Mouse (Mus musculus): Measurements from ENCODE around the gene Pdcd1lg2. TPM values are rescaled to one million over a fixed set of nuclear protein-coding genes. Genes with fewer than 3 reads are reported as not detected.

Gene Pdcd1lg2
- polyA plus RNA-seq, 1 experiment from 2014 or later = not detected

GRCm38 (mm10) chr19:29384994-29385393 is 25.7 kb upstream of the Pdcd1lg2 start:
- Histone ChIP-seq H3K9ac (no peak overlapping the region), H3K4me3 (no peak overlapping the region), H3K27ac (replicated peaks) (no peak overlapping the region), H3K4me1 (no peaks in the 10 kb centered on the region), H3K36me3 (no peaks in the 10 kb centered on the region), H3K4me2 (no peak overlapping the region), H3K27me3 (replicated peaks) (no peaks in the 10 kb centered on the region), H3K9me3 (no peaks in the 10 kb centered on the region)
- 71% methylated on average over 6 of the region's 6 CpGs for WGBS
- ATAC-seq (ENCODE audit: extremely low read depth, insufficient number of reproducible peaks, low FRiP score, low TSS enrichment) = no peak

- Histone ChIP-seq H3K27me3 (replicated peaks) (no peaks in the 10 kb centered on the region), H3K9ac (no peak overlapping the region), H3K9me3 (no peaks in the 10 kb centered on the region), H3K4me2 (no peak overlapping the region), H3K4me1 (no peaks in the 10 kb centered on the region), H3K4me3 (no peak overlapping the region), H3K36me3 (no peaks in the 10 kb centered on the region), H3K27ac (replicated peaks) (no peak overlapping the region)
- 74% methylated on average over 4 of the region's 4 CpGs for WGBS
- ATAC-seq (ENCODE audit: extremely low read depth, insufficient number of reproducible peaks, low FRiP score, low TSS enrichment) = no peak
Measured at GRCm38 (mm10) chr19:29385822-29386221, 24.9 kb upstream of the Pdcd1lg2 start.

- no peaks in the 10 kb centered on the region for H3K36me3 ChIP-seq
- H3K9me3 ChIP-seq = no peaks in the 10 kb centered on the region
- H3K27ac ChIP-seq (replicated peaks) = no peak overlapping the region
- no peaks in the 10 kb centered on the region for H3K4me1 ChIP-seq
- H3K9ac ChIP-seq = no peak overlapping the region
- 72% methylated on average over 1 of the region's 1 CpGs for WGBS
- no peak for ATAC-seq (ENCODE audit: extremely low read depth, insufficient number of reproducible peaks, low FRiP score, low TSS enrichment)
- no peaks in the 10 kb centered on the region for H3K27me3 ChIP-seq (replicated peaks)
- no peak overlapping the region for H3K4me2 ChIP-seq
- H3K4me3 ChIP-seq = no peak overlapping the region
Measured at GRCm38 (mm10) chr19:29388818-29389217, 21.9 kb upstream of the Pdcd1lg2 start.

- no peak for ATAC-seq (ENCODE audit: extremely low read depth, insufficient number of reproducible peaks, low FRiP score, low TSS enrichment)
- Histone ChIP-seq H3K4me2 (no peak overlapping the region), H3K4me3 (no peak overlapping the region), H3K9ac (no peak overlapping the region), H3K36me3 (no peaks in the 10 kb centered on the region), H3K27me3 (replicated peaks) (no peaks in the 10 kb centered on the region), H3K9me3 (no peaks in the 10 kb centered on the region), H3K4me1 (no peaks in the 10 kb centered on the region), H3K27ac (replicated peaks) (no peak overlapping the region)
- WGBS = 51% methylated on average over 5 of the region's 5 CpGs
Measured at GRCm38 (mm10) chr19:29390483-29390882, 20.2 kb upstream of the Pdcd1lg2 start.

- no peaks in the 10 kb centered on the region for H3K9me3 ChIP-seq
- no peak overlapping the region for H3K4me2 ChIP-seq
- H3K4me1 ChIP-seq = no peaks in the 10 kb centered on the region
- H3K36me3 ChIP-seq = no peaks in the 10 kb centered on the region
- no peak overlapping the region for H3K27ac ChIP-seq (replicated peaks)
- no peak for ATAC-seq (ENCODE audit: extremely low read depth, insufficient number of reproducible peaks, low FRiP score, low TSS enrichment)
- H3K4me3 ChIP-seq = no peak overlapping the region
- no peak overlapping the region for H3K9ac ChIP-seq
- H3K27me3 ChIP-seq (replicated peaks) = no peaks in the 10 kb centered on the region
- WGBS = 59% methylated on average over 4 of the region's 4 CpGs
Measured at GRCm38 (mm10) chr19:29391279-29391678, 19.4 kb upstream of the Pdcd1lg2 start.

- ATAC-seq (ENCODE audit: extremely low read depth, insufficient number of reproducible peaks, low FRiP score, low TSS enrichment) = no peak
Measured at GRCm38 (mm10) chr19:29393333-29393732, 17.4 kb upstream of the Pdcd1lg2 start.

GRCm38 (mm10) chr19:29394721-29395120 is 16.0 kb upstream of the Pdcd1lg2 start:
- Histone ChIP-seq H3K36me3 (no peaks in the 10 kb centered on the region), H3K4me3 (no peak overlapping the region), H3K27me3 (replicated peaks) (no peaks in the 10 kb centered on the region), H3K9ac (no peak overlapping the region), H3K4me1 (no peaks in the 10 kb centered on the region), H3K9me3 (no peaks in the 10 kb centered on the region), H3K27ac (replicated peaks) (no peak overlapping the region), H3K4me2 (no peak overlapping the region)
- WGBS = 87% methylated on average over 2 of the region's 2 CpGs
- ATAC-seq (ENCODE audit: extremely low read depth, insufficient number of reproducible peaks, low FRiP score, low TSS enrichment) = no peak

More at GRCm38 (mm10) chr19:29393333-29393732, 17.4 kb upstream of the Pdcd1lg2 start:
- H3K9ac ChIP-seq = no peak overlapping the region
- H3K27me3 ChIP-seq (replicated peaks) = no peaks in the 10 kb centered on the region
- no peak overlapping the region for H3K27ac ChIP-seq (replicated peaks)
- no peaks in the 10 kb centered on the region for H3K9me3 ChIP-seq
- no peaks in the 10 kb centered on the region for H3K4me1 ChIP-seq
- H3K36me3 ChIP-seq = no peaks in the 10 kb centered on the region
- 80% methylated on average over 9 of the region's 9 CpGs for WGBS
- H3K4me3 ChIP-seq = no peak overlapping the region
- H3K4me2 ChIP-seq = no peak overlapping the region

- no peaks in the 10 kb centered on the region for H3K27me3 ChIP-seq (replicated peaks)
- no peak for ATAC-seq (ENCODE audit: extremely low read depth, insufficient number of reproducible peaks, low FRiP score, low TSS enrichment)
- H3K4me1 ChIP-seq = no peaks in the 10 kb centered on the region
- no peaks in the 10 kb centered on the region for H3K36me3 ChIP-seq
- no peaks in the 10 kb centered on the region; the same call in 1 of the 2 replicates for H3K9me3 ChIP-seq
- H3K4me2 ChIP-seq = no peak overlapping the region
- no peak overlapping the region for H3K4me3 ChIP-seq
- WGBS = 54% methylated on average over 1 of the region's 1 CpGs
- no peak overlapping the region for H3K9ac ChIP-seq
- H3K27ac ChIP-seq (replicated peaks) = no peak overlapping the region
Measured at GRCm38 (mm10) chr19:29396353-29396752, 14.4 kb upstream of the Pdcd1lg2 start.

- Histone ChIP-seq H3K9ac (no peak overlapping the region), H3K27me3 (replicated peaks) (no peaks in the 10 kb centered on the region), H3K27ac (replicated peaks) (no peak overlapping the region), H3K9me3 (no peaks in the 10 kb centered on the region; the same call in 1 of the 2 replicates), H3K36me3 (no peaks in the 10 kb centered on the region), H3K4me2 (no peak overlapping the region), H3K4me1 (no peaks in the 10 kb centered on the region), H3K4me3 (no peak overlapping the region)
- WGBS = 83% methylated on average over 4 of the region's 4 CpGs
- no peak for ATAC-seq (ENCODE audit: extremely low read depth, insufficient number of reproducible peaks, low FRiP score, low TSS enrichment)
Measured at GRCm38 (mm10) chr19:29399786-29400185, 10.9 kb upstream of the Pdcd1lg2 start.

- Histone ChIP-seq H3K27me3 (replicated peaks) (no peaks in the 10 kb centered on the region), H3K9ac (no peak overlapping the region), H3K4me1 (no peaks in the 10 kb centered on the region), H3K9me3 (no peaks in the 10 kb centered on the region; the same call in 1 of the 2 replicates), H3K4me3 (no peak overlapping the region), H3K27ac (replicated peaks) (no peak overlapping the region), H3K36me3 (no peaks in the 10 kb centered on the region), H3K4me2 (no peak overlapping the region)
- ATAC-seq (ENCODE audit: extremely low read depth, insufficient number of reproducible peaks, low FRiP score, low TSS enrichment) = no peak
- 55% methylated on average over 3 of the region's 3 CpGs for WGBS
Measured at GRCm38 (mm10) chr19:29400466-29400865, 10.3 kb upstream of the Pdcd1lg2 start.

- WGBS = 89% methylated on average over 4 of the region's 4 CpGs
- Histone ChIP-seq H3K27ac (replicated peaks) (no peak overlapping the region), H3K36me3 (no peaks in the 10 kb centered on the region), H3K4me1 (no peaks in the 10 kb centered on the region), H3K9me3 (no peaks in the 10 kb centered on the region; the same call in 1 of the 2 replicates), H3K9ac (no peak overlapping the region), H3K27me3 (replicated peaks) (0 out of 2 replicates have a peak, but pooled peaks cover 3% of the 10 kb centered on the region), H3K4me3 (no peak overlapping the region), H3K4me2 (no peak overlapping the region)
- ATAC-seq (ENCODE audit: extremely low read depth, insufficient number of reproducible peaks, low FRiP score, low TSS enrichment) = no peak
Measured at GRCm38 (mm10) chr19:29402621-29403020, 8.1 kb upstream of the Pdcd1lg2 start.

- Histone ChIP-seq H3K27me3 (replicated peaks) (0 out of 2 replicates have a peak, but pooled peaks cover 3% of the 10 kb centered on the region), H3K27ac (replicated peaks) (no peak overlapping the region), H3K4me2 (no peak overlapping the region), H3K4me1 (no peaks in the 10 kb centered on the region), H3K9ac (no peak overlapping the region), H3K36me3 (no peaks in the 10 kb centered on the region), H3K4me3 (no peak overlapping the region), H3K9me3 (no peaks in the 10 kb centered on the region; the same call in 1 of the 2 replicates)
- ATAC-seq (ENCODE audit: extremely low read depth, insufficient number of reproducible peaks, low FRiP score, low TSS enrichment) = no peak
- WGBS = 77% methylated on average over 4 of the region's 4 CpGs
Measured at GRCm38 (mm10) chr19:29403251-29403650, 7.5 kb upstream of the Pdcd1lg2 start.

Data from heart, embryonic 13.5 days (tissue).